Mouse (Mus musculus): ENCODE data around the gene Tead1. TPM values are rescaled to one million over a fixed set of nuclear protein-coding genes. Genes with fewer than 3 reads are reported as not detected.

The Tead1 gene
- total and polyA plus RNA-seq, 3 experiments = 39.5 to 195 (median 169) TPM

GRCm38 (mm10) chr7:112720989-112721337 is 41.8 kb downstream of the Tead1 start:
- Histone ChIP-seq H3K4me1 (ENCODE audit: control insufficient read depth, insufficient read depth, low read length) (peaks cover 23% of the 10 kb centered on the region), H3K4me3 (no peak overlapping the region), H3K79me2 (replicated peaks; ENCODE audit: control insufficient read depth, insufficient read depth, low read length) (peaks cover 3% of the 10 kb centered on the region; the same call in 1 of the 2 replicates), H3K27me3 (ENCODE audit: control insufficient read depth, insufficient read depth, low read length) (no peaks in the 10 kb centered on the region), H3K27ac (no peak overlapping the region), H3K9ac (ENCODE audit: low read depth, low read length) (no peak overlapping the region), H3K36me3 (ENCODE audit: control insufficient read depth, insufficient read depth, low read length) (0 out of 2 replicates have a peak, but pooled peaks cover 2% of the 10 kb centered on the region)
- DNase-seq = no peak
- WGBS = 16% methylated on average over 4 of the region's 4 CpGs
- TF ChIP-seq EP300 (IDR thresholded peaks at IDR 0.05; ENCODE audit: insufficient read depth, low read depth, low read length) = no peak
- TF ChIP-seq POLR2A (IDR thresholded peaks at IDR 0.05; ENCODE audit: insufficient read depth, low read depth, low read length) = no peak
- no peak for TF ChIP-seq CTCF (IDR thresholded peaks at IDR 0.05)
- intact Hi-C loops (cut with DNase I) = no loop called here

- 67% methylated on average over 4 of the region's 4 CpGs for WGBS
- intact Hi-C loops (cut with DNase I) = no loop called here
- Histone ChIP-seq H3K9ac (ENCODE audit: low read depth, low read length) (no peak overlapping the region), H3K27ac (no peak overlapping the region), H3K27me3 (ENCODE audit: control insufficient read depth, insufficient read depth, low read length) (no peaks in the 10 kb centered on the region), H3K4me1 (ENCODE audit: control insufficient read depth, insufficient read depth, low read length) (peaks cover 18% of the 10 kb centered on the region), H3K36me3 (ENCODE audit: control insufficient read depth, insufficient read depth, low read length) (0 out of 2 replicates have a peak, but pooled peaks cover 2% of the 10 kb centered on the region), H3K79me2 (replicated peaks; ENCODE audit: control insufficient read depth, insufficient read depth, low read length) (peaks cover 3% of the 10 kb centered on the region), H3K4me3 (no peak overlapping the region)
- TF ChIP-seq CTCF (IDR thresholded peaks at IDR 0.05) (no peak), POLR2A (IDR thresholded peaks at IDR 0.05; ENCODE audit: insufficient read depth, low read depth, low read length) (no peak), EP300 (IDR thresholded peaks at IDR 0.05; ENCODE audit: insufficient read depth, low read depth, low read length) (no peak)
- no peak for DNase-seq
Measured at GRCm38 (mm10) chr7:112721859-112722258, 42.7 kb downstream of the Tead1 start.

- Histone ChIP-seq H3K4me1 (ENCODE audit: control insufficient read depth, insufficient read depth, low read length) (peaks cover 6% of the 10 kb centered on the region), H3K9ac (ENCODE audit: low read depth, low read length) (no peak overlapping the region), H3K27me3 (ENCODE audit: control insufficient read depth, insufficient read depth, low read length) (no peaks in the 10 kb centered on the region), H3K79me2 (replicated peaks; ENCODE audit: control insufficient read depth, insufficient read depth, low read length) (peaks cover 9% of the 10 kb centered on the region), H3K36me3 (ENCODE audit: control insufficient read depth, insufficient read depth, low read length) (peaks cover 3% of the 10 kb centered on the region; the same call in 1 of the 2 replicates), H3K4me3 (no peak overlapping the region), H3K27ac (no peak overlapping the region)
- WGBS = 74% methylated on average over 2 of the region's 2 CpGs
- DNase-seq = no peak
- TF ChIP-seq POLR2A (IDR thresholded peaks at IDR 0.05; ENCODE audit: insufficient read depth, low read depth, low read length) (no peak), EP300 (IDR thresholded peaks at IDR 0.05; ENCODE audit: insufficient read depth, low read depth, low read length) (no peak), CTCF (IDR thresholded peaks at IDR 0.05) (no peak)
- intact Hi-C loops (cut with DNase I) = no loop called here
Measured at GRCm38 (mm10) chr7:112728399-112728798, 49.3 kb downstream of the Tead1 start.

GRCm38 (mm10) chr7:112730209-112730608 is 51.1 kb downstream of the Tead1 start:
- H3K36me3 ChIP-seq (ENCODE audit: control insufficient read depth, insufficient read depth, low read length) = peaks cover 6% of the 10 kb centered on the region; the same call in 1 of the 2 replicates
- peaks cover 11% of the 10 kb centered on the region for H3K4me1 ChIP-seq (ENCODE audit: control insufficient read depth, insufficient read depth, low read length)
- intact Hi-C loops (cut with DNase I) = no loop called here
- H3K27ac ChIP-seq = no peak overlapping the region
- H3K9ac ChIP-seq (ENCODE audit: low read depth, low read length) = no peak overlapping the region
- peaks cover 7% of the 10 kb centered on the region for H3K79me2 ChIP-seq (replicated peaks; ENCODE audit: control insufficient read depth, insufficient read depth, low read length)
- WGBS = 77% methylated on average over 5 of the region's 5 CpGs
- H3K27me3 ChIP-seq (ENCODE audit: control insufficient read depth, insufficient read depth, low read length) = no peaks in the 10 kb centered on the region
- no peak for TF ChIP-seq CTCF (IDR thresholded peaks at IDR 0.05)
- no peak for TF ChIP-seq POLR2A (IDR thresholded peaks at IDR 0.05; ENCODE audit: insufficient read depth, low read depth, low read length)
- TF ChIP-seq EP300 (IDR thresholded peaks at IDR 0.05; ENCODE audit: insufficient read depth, low read depth, low read length) = no peak
- H3K4me3 ChIP-seq = no peak overlapping the region
- no peak for DNase-seq

- H3K27me3 ChIP-seq (ENCODE audit: control insufficient read depth, insufficient read depth, low read length) = no peaks in the 10 kb centered on the region
- H3K79me2 ChIP-seq (replicated peaks; ENCODE audit: control insufficient read depth, insufficient read depth, low read length) = peaks cover 9% of the 10 kb centered on the region
- H3K4me3 ChIP-seq = no peak overlapping the region
- H3K27ac ChIP-seq = no peak overlapping the region
- H3K4me1 ChIP-seq (ENCODE audit: control insufficient read depth, insufficient read depth, low read length) = peaks cover 11% of the 10 kb centered on the region
- intact Hi-C loops (cut with DNase I) = no loop called here
- TF ChIP-seq POLR2A (IDR thresholded peaks at IDR 0.05; ENCODE audit: insufficient read depth, low read depth, low read length) (no peak), CTCF (IDR thresholded peaks at IDR 0.05) (no peak), EP300 (IDR thresholded peaks at IDR 0.05; ENCODE audit: insufficient read depth, low read depth, low read length) (no peak)
- H3K36me3 ChIP-seq (ENCODE audit: control insufficient read depth, insufficient read depth, low read length) = peaks cover 6% of the 10 kb centered on the region; the same call in 1 of the 2 replicates
- 66% methylated on average over 8 of the region's 8 CpGs for WGBS
- DNase-seq = no peak
- no peak overlapping the region for H3K9ac ChIP-seq (ENCODE audit: low read depth, low read length)
Measured at GRCm38 (mm10) chr7:112731584-112731983, 52.5 kb downstream of the Tead1 start.

GRCm38 (mm10) chr7:112739174-112739573 is 60.1 kb downstream of the Tead1 start:
- TF ChIP-seq CTCF (IDR thresholded peaks at IDR 0.05) (no peak), EP300 (IDR thresholded peaks at IDR 0.05; ENCODE audit: insufficient read depth, low read depth, low read length) (no peak), POLR2A (IDR thresholded peaks at IDR 0.05; ENCODE audit: insufficient read depth, low read depth, low read length) (no peak)
- 27% methylated on average over 6 of the region's 6 CpGs for WGBS
- Histone ChIP-seq H3K27me3 (ENCODE audit: control insufficient read depth, insufficient read depth, low read length) (no peaks in the 10 kb centered on the region), H3K36me3 (ENCODE audit: control insufficient read depth, insufficient read depth, low read length) (peaks cover 4% of the 10 kb centered on the region; the same call in 1 of the 2 replicates), H3K27ac (no peak overlapping the region), H3K79me2 (replicated peaks; ENCODE audit: control insufficient read depth, insufficient read depth, low read length) (peaks cover 7% of the 10 kb centered on the region), H3K4me3 (no peak overlapping the region), H3K9ac (ENCODE audit: low read depth, low read length) (no peak overlapping the region), H3K4me1 (ENCODE audit: control insufficient read depth, insufficient read depth, low read length) (peaks cover 13% of the 10 kb centered on the region)
- intact Hi-C loops (cut with DNase I) = no loop called here
- DNase-seq = no peak

Measured in heart, adult 2 months (tissue).